Mouse (Mus musculus) embryonic facial prominence, embryonic 11.5 days (tissue): ENCODE measurements around the gene Atp2b4. TPM values are rescaled to one million over a fixed set of nuclear protein-coding genes. Genes with fewer than 3 reads are reported as not detected.

Experiments
- ATAC-seq: fragments of 200-750 bp; cut with Nextera tagmentation; replicated peaks from 2 replicates; pipeline ENCODE4 v1.8.0; 2017; ENCODE audit warnings: low read depth; ENCODE audit not compliant: insufficient number of reproducible peaks, low FRiP score, low TSS enrichment
- DNase-seq: peaks from one replicate; pipeline ENCODE4 v3.0.0-alpha.2; 2015; ENCODE audit warnings: low spot score
- H3K27ac ChIP-seq: fragments of 300-500 bp; sonication (generic); replicated peaks from 2 replicates; pipeline ENCODE4 v1.5.1; 2014; ENCODE audit warnings: mild to moderate bottlenecking, low read depth, low read length, control low read depth
- H3K27me3 ChIP-seq: fragments of 300-500 bp; sonication (generic); 2 replicates; pipeline ENCODE4 v1.6.1; 2014; ENCODE audit warnings: mild to moderate bottlenecking, low read length, moderate library complexity, mixed read lengths; ENCODE audit not compliant: control insufficient read depth, insufficient read depth
- H3K36me3 ChIP-seq: fragments of 300-500 bp; sonication (generic); replicated peaks from 2 replicates; pipeline ENCODE4 v1.6.1; 2014; ENCODE audit warnings: low read depth, mild to moderate bottlenecking, low read length, moderate library complexity, mixed read lengths; ENCODE audit not compliant: control insufficient read depth, insufficient read depth
- H3K4me1 ChIP-seq: fragments of 300-500 bp; sonication (generic); 2 replicates; pipeline ENCODE4 v1.6.1; 2014; ENCODE audit warnings: low read length, mixed read lengths; ENCODE audit not compliant: control insufficient read depth, insufficient read depth
- H3K4me2 ChIP-seq: fragments of 300-500 bp; sonication (generic); 2 replicates; pipeline ENCODE4 v1.6.1; 2014; ENCODE audit warnings: low read depth, mild to moderate bottlenecking, control low read depth, low read length, moderate library complexity
- H3K4me3 ChIP-seq: fragments of 300-500 bp; sonication (generic); 2 replicates; pipeline ENCODE4 v1.5.1; 2014; ENCODE audit warnings: low read depth, low read length, control low read depth
- H3K9ac ChIP-seq: fragments of 300-500 bp; sonication (generic); replicated peaks from 2 replicates; pipeline ENCODE4 v1.6.1; 2014; ENCODE audit warnings: mild to moderate bottlenecking, control low read depth, low read length
- H3K9me3 ChIP-seq: fragments of 300-500 bp; sonication (generic); replicated peaks from 2 replicates; pipeline ENCODE4 v1.6.1; 2016; ENCODE audit warnings: mild to moderate bottlenecking, low read length, inconsistent platforms, mixed read lengths; ENCODE audit not compliant: control insufficient read depth
- WGBS: fragments of 180-500 bp; shearing (Covaris S2); extraction: QIAGEN DNeasy Blood & Tissue Kit; methylation state at CpG from one replicate; pipeline ENCODE4 v1.1.7; 2014; 5-methylcytosine and 5-hydroxymethylcytosine counted together
- polyA plus RNA-seq: library from polyadenylated mRNA; unstranded; fragments of >200 nt; fragmentation: Nextera tagmentation; extraction: Ambion mirVana; gene quantifications from 2 replicates; pipeline ENCODE4 v1.2.1, GENCODE M21; 2014

Atp2b4 gene
- polyA plus RNA-seq, 1 experiment from 2014 or later, result 9.9 TPM

DNA sequence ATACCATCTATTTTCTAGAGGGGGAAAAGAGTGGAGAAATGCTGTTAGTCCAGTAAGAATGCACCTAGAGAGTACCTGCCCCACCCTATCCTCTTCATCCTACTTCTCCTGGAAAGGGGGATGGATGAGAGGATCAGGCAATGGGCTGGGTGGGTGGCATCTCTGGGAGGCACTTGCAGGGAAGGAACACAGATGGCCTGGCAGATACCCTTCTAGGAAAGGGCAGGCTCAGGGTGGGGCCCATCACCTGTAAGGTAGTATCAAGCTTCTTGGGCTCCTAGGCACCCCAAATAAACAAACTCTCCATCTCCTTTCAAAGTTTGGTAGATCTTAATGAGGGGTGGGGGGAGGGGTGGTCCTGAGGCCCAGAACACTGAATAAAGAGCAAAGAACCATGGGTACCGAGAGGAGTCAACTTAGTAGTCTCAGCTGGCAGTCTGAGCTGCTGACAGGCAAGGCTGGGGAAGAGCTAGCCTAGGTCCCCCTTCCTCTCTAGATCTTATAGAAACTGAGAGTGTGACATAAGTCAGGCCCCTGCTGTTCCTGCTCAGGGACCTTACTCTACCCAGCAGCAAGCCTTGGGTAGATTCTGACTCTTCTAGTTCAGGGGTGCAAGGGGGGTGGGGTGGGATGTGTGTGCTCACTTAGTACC is 3.4 kb downstream of the Atp2b4 start:
- no peak overlapping the region for H3K9ac ChIP-seq
- 33% methylated on average over 1 of the region's 1 CpGs for WGBS

DNA sequence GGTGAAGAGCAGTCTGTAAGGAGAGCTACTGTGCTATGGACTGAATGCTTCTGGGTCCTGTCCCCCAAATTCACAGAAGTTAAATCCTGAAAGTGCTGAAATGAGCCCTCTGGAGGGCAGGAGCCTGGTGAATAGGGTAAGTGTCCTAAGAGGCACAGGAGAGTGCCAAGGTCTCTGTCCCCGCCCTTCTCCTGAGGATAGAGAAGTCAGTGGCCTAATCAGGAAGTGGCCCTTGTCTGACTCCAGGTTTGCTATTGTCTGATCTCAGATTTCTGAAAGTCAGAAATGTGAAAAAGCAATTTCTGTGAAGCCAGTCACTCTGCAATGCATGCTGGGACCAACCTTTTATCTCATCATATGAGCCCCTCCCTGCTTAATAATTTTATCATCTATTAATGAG is 7.2 kb downstream of the Atp2b4 start:
- DNase-seq, result no peak

More for the DNA sequence above, 3.4 kb downstream of the Atp2b4 start:
- Histone ChIP-seq H3K27me3 (0 out of 2 replicates have a peak, but pooled peaks cover 2% of the 10 kb centered on the region), H3K4me2 (no peak overlapping the region), H3K36me3 (no peaks in the 10 kb centered on the region), H3K4me1 (no peaks in the 10 kb centered on the region; the same call in none of the 2 replicates), H3K27ac (no peak overlapping the region), H3K9me3 (no peaks in the 10 kb centered on the region), H3K4me3 (no peak overlapping the region)
- ATAC-seq (no peak), DNase-seq (no peak)

GRCm38 (mm10) chr1:133790011-133790410 is 10.8 kb downstream of the Atp2b4 start:
- Histone ChIP-seq H3K36me3 (no peaks in the 10 kb centered on the region), H3K9ac (no peak overlapping the region), H3K4me1 (no peaks in the 10 kb centered on the region; the same call in 1 of the 2 replicates), H3K4me2 (no peak overlapping the region), H3K27ac (no peak overlapping the region), H3K4me3 (no peak overlapping the region), H3K27me3 (no peaks in the 10 kb centered on the region), H3K9me3 (no peaks in the 10 kb centered on the region)
- no peak for ATAC-seq
- DNase-seq, result no peak
- WGBS, result 85% methylated on average over 4 of the region's 4 CpGs

More for the DNA sequence above, 7.2 kb downstream of the Atp2b4 start:
- no peaks in the 10 kb centered on the region for H3K27me3 ChIP-seq
- no peaks in the 10 kb centered on the region for H3K9me3 ChIP-seq
- no peaks in the 10 kb centered on the region for H3K36me3 ChIP-seq
- no peak overlapping the region for H3K9ac ChIP-seq
- 29% methylated on average over 1 of the region's 1 CpGs for WGBS
- H3K4me2 ChIP-seq, result no peak overlapping the region
- H3K27ac ChIP-seq, result no peak overlapping the region
- no peak overlapping the region for H3K4me3 ChIP-seq
- no peaks in the 10 kb centered on the region; the same call in none of the 2 replicates for H3K4me1 ChIP-seq
- no peak for ATAC-seq

- WGBS, result 79% methylated on average over 5 of the region's 5 CpGs
- Histone ChIP-seq H3K9me3 (no peaks in the 10 kb centered on the region), H3K36me3 (no peaks in the 10 kb centered on the region), H3K9ac (no peak overlapping the region), H3K4me3 (no peak overlapping the region), H3K4me2 (no peak overlapping the region), H3K4me1 (no peaks in the 10 kb centered on the region; the same call in 1 of the 2 replicates), H3K27me3 (no peaks in the 10 kb centered on the region), H3K27ac (no peak overlapping the region)
- DNase-seq (no peak), ATAC-seq (no peak)
These were observed 12.0 kb downstream of the Atp2b4 start for GRCm38 (mm10) chr1:133788864-133789263.

DNA sequence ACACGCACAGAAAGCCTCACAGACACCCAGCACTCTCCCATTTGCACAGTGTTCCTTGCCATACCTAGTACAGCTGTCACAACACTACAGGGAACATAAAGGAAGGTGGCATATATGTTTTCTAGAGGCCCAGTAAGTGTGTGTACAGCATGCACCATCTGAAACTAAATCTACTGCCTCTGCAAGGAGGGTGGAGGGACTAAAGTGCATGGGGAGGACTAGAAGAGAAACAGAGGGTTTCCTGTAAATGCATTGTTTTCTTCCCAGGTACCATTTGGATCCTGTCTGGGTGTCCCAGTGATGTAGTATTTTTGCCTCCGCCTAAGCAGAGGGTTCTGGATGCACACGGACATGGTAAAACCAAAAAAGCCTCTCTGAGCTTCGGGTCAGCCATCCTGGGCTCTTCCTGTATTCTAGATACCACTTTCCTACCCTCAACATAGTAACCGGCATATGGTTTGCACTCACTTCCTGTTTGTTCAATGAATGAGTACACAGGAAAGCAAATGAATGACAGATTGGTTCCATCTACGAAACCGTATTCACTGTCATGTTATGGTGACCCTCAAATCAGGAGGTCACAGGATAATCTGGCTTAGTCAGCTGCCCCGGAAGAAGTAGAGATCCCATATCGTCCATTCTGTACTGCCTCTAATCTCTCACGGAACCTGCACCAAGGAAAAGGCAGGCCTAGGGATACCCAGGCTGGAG is 13.2 kb downstream of the Atp2b4 start:
- H3K4me3 ChIP-seq, result no peak overlapping the region
- H3K9me3 ChIP-seq, result no peaks in the 10 kb centered on the region
- no peak overlapping the region for H3K27ac ChIP-seq
- no peak overlapping the region for H3K9ac ChIP-seq
- no peaks in the 10 kb centered on the region for H3K27me3 ChIP-seq
- no peaks in the 10 kb centered on the region for H3K4me1 ChIP-seq
- no peak for ATAC-seq
- DNase-seq, result no peak
- WGBS, result 63% methylated on average over 10 of the region's 10 CpGs
- no peaks in the 10 kb centered on the region for H3K36me3 ChIP-seq
- no peak overlapping the region for H3K4me2 ChIP-seq

DNA sequence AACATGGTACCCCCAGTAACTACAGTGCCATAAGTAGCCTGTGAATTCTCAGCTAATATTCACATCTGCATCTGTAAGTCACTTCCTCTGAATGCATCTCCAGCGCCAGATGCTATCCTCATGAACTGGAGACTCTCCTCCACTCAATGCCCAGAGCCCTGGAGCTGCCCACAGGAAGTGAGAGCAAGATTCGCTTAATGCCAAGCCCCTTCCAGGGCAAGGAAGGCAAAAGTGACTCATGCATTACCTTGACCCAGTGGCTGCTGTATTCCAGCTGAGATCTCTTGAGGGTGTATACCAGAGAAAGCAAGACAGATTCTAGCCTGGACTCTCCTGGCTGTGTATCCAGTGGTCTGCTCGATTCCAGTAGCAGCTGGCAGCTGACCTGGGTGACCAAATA is 16.2 kb downstream of the Atp2b4 start:
- no peaks in the 10 kb centered on the region for H3K27me3 ChIP-seq
- no peaks in the 10 kb centered on the region for H3K9me3 ChIP-seq
- no peak overlapping the region for H3K4me3 ChIP-seq
- no peak overlapping the region for H3K4me2 ChIP-seq
- 80% methylated on average over 3 of the region's 3 CpGs for WGBS
- ATAC-seq, result no peak
- DNase-seq, result no peak
- no peaks in the 10 kb centered on the region for H3K4me1 ChIP-seq
- no peak overlapping the region for H3K27ac ChIP-seq
- no peak overlapping the region for H3K9ac ChIP-seq
- H3K36me3 ChIP-seq, result no peaks in the 10 kb centered on the region

- no peak overlapping the region for H3K27ac ChIP-seq
- DNase-seq, result no peak
- 62% methylated on average over 3 of the region's 3 CpGs for WGBS
These were observed 19.3 kb downstream of the Atp2b4 start for GRCm38 (mm10) chr1:133781531-133781930.

DNA sequence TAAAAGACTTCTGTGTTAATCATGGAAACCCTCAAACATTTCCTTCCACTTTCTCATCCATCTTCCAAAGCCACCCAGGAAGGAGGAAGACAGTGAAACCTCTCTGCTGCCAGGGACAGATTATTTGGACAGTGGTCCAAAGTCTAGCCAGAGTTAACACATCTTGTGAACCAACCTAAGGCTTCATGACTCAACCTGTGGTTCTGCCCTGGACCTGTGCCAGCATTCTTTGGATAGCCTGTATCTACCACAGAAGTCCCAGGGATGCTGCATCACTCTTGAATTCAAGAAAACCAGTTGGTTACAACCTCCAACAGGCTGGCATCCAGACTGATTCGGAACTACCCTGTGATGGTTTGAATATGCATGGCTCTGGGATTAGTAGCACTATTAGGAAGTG is 21.8 kb downstream of the Atp2b4 start:
- DNase-seq (no peak), ATAC-seq (no peak)
- H3K4me1 ChIP-seq, result no peaks in the 10 kb centered on the region
- H3K9me3 ChIP-seq, result no peaks in the 10 kb centered on the region
- H3K36me3 ChIP-seq, result no peaks in the 10 kb centered on the region
- H3K9ac ChIP-seq, result no peak overlapping the region
- no peaks in the 10 kb centered on the region for H3K27me3 ChIP-seq
- no peak overlapping the region for H3K4me2 ChIP-seq
- H3K4me3 ChIP-seq, result no peak overlapping the region
- WGBS, result 94% methylated on average over 1 of the region's 1 CpGs
- H3K27ac ChIP-seq, result no peak overlapping the region

More at GRCm38 (mm10) chr1:133781531-133781930, 19.3 kb downstream of the Atp2b4 start:
- Histone ChIP-seq H3K27me3 (no peaks in the 10 kb centered on the region), H3K4me3 (no peak overlapping the region), H3K9ac (no peak overlapping the region), H3K4me2 (no peak overlapping the region), H3K36me3 (no peaks in the 10 kb centered on the region), H3K4me1 (no peaks in the 10 kb centered on the region), H3K9me3 (no peaks in the 10 kb centered on the region)
- ATAC-seq, result no peak
